Mouse (Mus musculus): ENCODE data around the gene Trabd2b. TPM values are rescaled to one million over a fixed set of nuclear protein-coding genes. Genes with fewer than 3 reads are reported as not detected.

Gene Trabd2b
- total and polyA plus RNA-seq, 3 experiments = not detected

DNA sequence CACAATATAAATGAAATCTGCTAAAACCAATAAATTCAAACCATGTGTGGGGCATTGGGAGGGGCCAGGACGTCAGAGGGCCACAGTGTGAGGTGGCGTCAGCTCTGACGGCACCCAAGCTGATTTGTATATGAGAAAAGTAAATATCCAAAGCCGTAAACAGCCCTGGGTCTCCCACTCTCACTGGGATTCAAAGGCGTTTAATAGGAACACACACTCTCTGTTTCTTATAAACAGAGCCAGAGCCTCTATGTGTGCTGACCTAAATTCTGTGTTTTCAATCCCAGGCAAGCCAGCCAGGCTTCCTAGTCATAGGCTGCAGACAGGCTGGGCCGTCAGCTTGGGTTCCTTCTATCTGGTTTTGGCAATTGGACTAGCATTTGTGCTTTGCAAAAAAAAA lies 16.6 kb downstream of the Trabd2b start:
- Histone ChIP-seq H3K79me2 (ENCODE audit: control insufficient read depth, insufficient read depth, low read length, poor library complexity) (no peaks in the 10 kb centered on the region), H3K9me3 (replicated peaks; ENCODE audit: insufficient read depth, low read length) (no peaks in the 10 kb centered on the region), H3K27me3 (ENCODE audit: control insufficient read depth in 1 of 2, insufficient read depth in 2 of 2, low read length in 2 of 2) (no peaks in the 10 kb centered on the region), H3K4me3 (ENCODE audit: control insufficient read depth in 1 of 2, insufficient read depth in 1 of 2, low read depth in 2 of 2, low read length in 2 of 2) (no peak overlapping the region), H3K9ac (ENCODE audit: control insufficient read depth, low read depth, low read length, poor library complexity, severe bottlenecking) (no peak overlapping the region), H3K4me1 (ENCODE audit: control insufficient read depth in 1 of 2, insufficient read depth in 2 of 2, low read length in 2 of 2) (no peaks in the 10 kb centered on the region), H3K36me3 (ENCODE audit: control insufficient read depth in 1 of 2, insufficient read depth in 2 of 2, low read length in 2 of 2) (no peaks in the 10 kb centered on the region), H3K27ac (ENCODE audit: control insufficient read depth, low read depth, low read length) (no peak overlapping the region)
- DNase-seq (ENCODE audit: low read depth, low spot score) = no peak
- TF ChIP-seq CHD2 (IDR thresholded peaks at IDR 0.05; ENCODE audit: low read length) = no peak
- no peak for TF ChIP-seq RAD21 (IDR thresholded peaks at IDR 0.05; ENCODE audit: low read depth, low read length)
- TF ChIP-seq RCOR1 (IDR thresholded peaks at IDR 0.05; ENCODE audit: low read depth, low read length) = no peak
- no peak for TF ChIP-seq TAL1 (IDR thresholded peaks at IDR 0.05; ENCODE audit: low read length)
- no peak for TF ChIP-seq UBTF (IDR thresholded peaks at IDR 0.05; ENCODE audit: borderline replicate concordance, insufficient read depth, low read depth, low read length)
- no peak for TF ChIP-seq MXI1 (IDR thresholded peaks at IDR 0.05; ENCODE audit: low read depth, low read length)
- TF ChIP-seq TBP (IDR thresholded peaks at IDR 0.05; ENCODE audit: low read depth, low read length) = no peak
- TF ChIP-seq CHD1 (IDR thresholded peaks at IDR 0.05; ENCODE audit: low read depth, low read length) = no peak
- no peak for TF ChIP-seq MYB (IDR thresholded peaks at IDR 0.05; ENCODE audit: low read depth, low read length)
- TF ChIP-seq EP300 (IDR thresholded peaks at IDR 0.05; ENCODE audit: low read depth in 1 of 2, low read length in 2 of 2) = no peak

DNA sequence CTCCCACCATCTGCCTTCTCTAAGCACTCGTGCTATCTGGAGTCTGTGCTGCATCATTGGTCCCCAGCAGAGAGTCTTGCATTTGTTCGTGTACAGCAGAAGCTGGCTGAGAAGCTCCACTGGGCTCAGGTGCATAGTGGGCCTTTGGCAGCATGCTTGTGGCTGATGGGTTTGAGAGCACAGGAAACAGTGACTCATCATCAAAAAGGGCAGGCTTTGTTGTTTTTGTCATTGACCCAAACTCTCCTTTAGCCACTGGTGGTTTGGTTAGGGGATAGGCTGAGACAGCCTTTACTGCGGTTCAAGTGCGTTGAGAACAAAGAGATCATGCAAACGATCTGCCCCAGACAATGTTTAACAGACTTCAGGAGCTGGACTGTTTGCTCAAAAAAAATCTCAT lies 19.3 kb downstream of the Trabd2b start:
- TF ChIP-seq GABPA (IDR thresholded peaks at IDR 0.05; ENCODE audit: low read depth, low read length) (no peak), TBP (IDR thresholded peaks at IDR 0.05; ENCODE audit: low read depth, low read length) (no peak), KAT2A (conservative IDR thresholded peaks at IDR 0.05; ENCODE audit: low read depth, low read length) (no peak), ZMIZ1 (IDR thresholded peaks at IDR 0.05; ENCODE audit: low read depth, low read length) (no peak), MYB (IDR thresholded peaks at IDR 0.05; ENCODE audit: low read depth, low read length) (no peak), ETS1 (IDR thresholded peaks at IDR 0.05; ENCODE audit: low read depth, low read length) (no peak), JUND (IDR thresholded peaks at IDR 0.05; ENCODE audit: low read depth, low read length) (no peak), USF2 (IDR thresholded peaks at IDR 0.05; ENCODE audit: borderline replicate concordance in 1 of 2, insufficient read depth in 1 of 2, low read depth in 1 of 2, low read length in 2 of 2) (no peak), MYC (IDR thresholded peaks at IDR 0.05; ENCODE audit: low read depth, low read length) (no peak), NRF1 (IDR thresholded peaks at IDR 0.05; ENCODE audit: insufficient read depth, low read depth, low read length, poor library complexity, severe bottlenecking) (no peak), ELF1 (IDR thresholded peaks at IDR 0.05; ENCODE audit: low read depth, low read length) (no peak)
- no peak for DNase-seq (ENCODE audit: low read depth, low spot score)
- Histone ChIP-seq H3K36me3 (ENCODE audit: control insufficient read depth in 1 of 2, insufficient read depth in 2 of 2, low read length in 2 of 2) (no peaks in the 10 kb centered on the region), H3K79me2 (ENCODE audit: control insufficient read depth, insufficient read depth, low read length, poor library complexity) (no peaks in the 10 kb centered on the region), H3K9me3 (replicated peaks; ENCODE audit: insufficient read depth, low read length) (no peaks in the 10 kb centered on the region), H3K4me3 (ENCODE audit: control insufficient read depth in 1 of 2, insufficient read depth in 1 of 2, low read depth in 2 of 2, low read length in 2 of 2) (no peak overlapping the region), H3K9ac (ENCODE audit: control insufficient read depth, low read depth, low read length, poor library complexity, severe bottlenecking) (no peak overlapping the region), H3K4me1 (ENCODE audit: control insufficient read depth in 1 of 2, insufficient read depth in 2 of 2, low read length in 2 of 2) (no peaks in the 10 kb centered on the region), H3K27ac (ENCODE audit: control insufficient read depth, low read depth, low read length) (no peak overlapping the region), H3K27me3 (ENCODE audit: control insufficient read depth in 1 of 2, insufficient read depth in 2 of 2, low read length in 2 of 2) (no peaks in the 10 kb centered on the region)
